Mouse (Mus musculus) hindbrain, embryonic 12.5 days (tissue): ENCODE results near the gene Itpripl2. TPM values are rescaled to one million over a fixed set of nuclear protein-coding genes. Genes with fewer than 3 reads are reported as not detected.
A peak's percentile ranks its signal among the peaks of the same experiment; 100 is the strongest.

Experiments
- ATAC-seq: fragments of 200-750 bp; cut with Nextera tagmentation; 2 replicates; pipeline ENCODE4 v1.8.0; 2017; ENCODE audit warnings: moderate TSS enrichment; ENCODE audit not compliant: low FRiP score
- H3K27ac ChIP-seq: fragments of 300-500 bp; sonication (generic); 2 replicates; pipeline ENCODE4 v1.5.1; 2016; ENCODE audit warnings: mild to moderate bottlenecking
- H3K27me3 ChIP-seq: fragments of 300-500 bp; sonication (generic); 2 replicates; pipeline ENCODE4 v1.6.1; 2016; ENCODE audit warnings: mild to moderate bottlenecking
- H3K36me3 ChIP-seq: fragments of 300-500 bp; sonication (generic); 2 replicates; pipeline ENCODE4 v1.6.1; 2016; ENCODE audit warnings: mild to moderate bottlenecking
- H3K4me1 ChIP-seq: fragments of 300-500 bp; sonication (generic); 2 replicates; pipeline ENCODE4 v1.6.1; 2016
- H3K4me2 ChIP-seq: fragments of 300-500 bp; sonication (generic); replicated peaks from 2 replicates; pipeline ENCODE4 v1.6.1; 2016; ENCODE audit warnings: mild to moderate bottlenecking
- H3K4me3 ChIP-seq: fragments of 300-500 bp; sonication (generic); 2 replicates; pipeline ENCODE4 v1.5.1; 2016; ENCODE audit warnings: mild to moderate bottlenecking
- H3K9ac ChIP-seq: fragments of 300-500 bp; sonication (generic); 2 replicates; pipeline ENCODE4 v1.6.1; 2016; ENCODE audit warnings: mild to moderate bottlenecking, moderate library complexity
- H3K9me3 ChIP-seq: fragments of 300-500 bp; sonication (generic); replicated peaks from 2 replicates; pipeline ENCODE4 v1.6.1; 2016; ENCODE audit warnings: mild to moderate bottlenecking
- WGBS: fragments of 180-500 bp; shearing (Covaris S2); methylation state at CpG from one replicate; pipeline ENCODE4 v1.1.7; 2016; 5-methylcytosine and 5-hydroxymethylcytosine counted together
- polyA plus RNA-seq: library from polyadenylated mRNA; unstranded; fragments of >200 nt; fragmentation: Nextera tagmentation; extraction: Ambion mirVana; gene quantifications from 2 replicates; pipeline ENCODE4 v1.2.1, GENCODE M21; 2016

Gene Itpripl2
- polyA plus RNA-seq, 1 experiment from 2014 or later = 3.4 TPM

- H3K9ac ChIP-seq = no peak overlapping the region
- no peaks in the 10 kb centered on the region for H3K9me3 ChIP-seq
- no peak for ATAC-seq
- H3K4me2 ChIP-seq = no peak overlapping the region
- peaks cover 8% of the 10 kb centered on the region for H3K4me1 ChIP-seq
- no peaks in the 10 kb centered on the region for H3K36me3 ChIP-seq
- WGBS = 36% methylated on average over 2 of the region's 2 CpGs
- H3K27ac ChIP-seq = no peak overlapping the region
- H3K27me3 ChIP-seq = no peaks in the 10 kb centered on the region; the same call in none of the 2 replicates
- H3K4me3 ChIP-seq = no peak overlapping the region
These were observed 38.8 kb downstream of the Itpripl2 start for GRCm38 (mm10) chr7:118452940-118453339.

DNA sequence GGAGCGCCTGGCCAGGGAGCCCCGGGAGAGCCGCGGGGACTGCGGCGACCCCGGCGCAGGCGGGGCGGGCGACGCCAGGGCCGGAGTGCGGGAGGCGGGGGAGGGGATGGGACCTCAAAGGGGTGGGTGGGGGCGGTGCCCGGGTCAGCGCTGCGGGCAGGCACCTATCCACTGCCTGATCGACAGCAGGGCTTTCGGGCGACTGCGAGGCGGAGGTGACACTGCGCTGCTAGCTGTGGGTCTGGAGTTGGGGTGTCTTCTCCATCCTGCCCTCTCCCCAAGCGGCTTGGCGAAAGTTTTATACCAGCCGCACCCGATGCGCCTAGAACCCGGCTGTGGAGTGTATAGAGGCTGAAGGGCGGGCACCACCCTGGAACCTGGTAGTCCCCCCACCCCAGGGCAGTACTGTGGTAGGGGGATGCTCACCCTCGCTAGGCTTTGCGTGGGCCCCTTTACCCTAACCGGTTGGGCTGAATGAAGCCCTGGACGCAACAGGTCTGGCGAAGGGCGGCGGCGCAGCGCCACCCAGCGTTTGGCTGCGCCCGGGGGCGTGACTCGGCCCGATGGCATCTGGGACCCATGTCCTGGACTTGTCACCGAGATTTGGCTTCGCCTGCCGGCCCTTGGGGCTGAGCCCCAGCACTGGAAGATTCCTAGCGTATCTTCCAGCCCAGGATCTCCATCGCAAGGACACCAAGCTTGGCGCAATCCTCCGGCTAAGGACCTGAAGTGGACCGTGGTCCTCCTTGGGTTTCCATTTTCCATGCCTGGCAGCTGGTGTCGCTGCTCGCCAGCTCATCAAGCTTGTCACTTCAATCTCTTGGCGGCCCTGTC is 43.4 kb downstream of the Itpripl2 start, which contains the start of gene Syt17:
Gene Syt17, minus strand, starts transcription at position 89 of the 834 bp plus-strand sequence.
- Histone ChIP-seq H3K27me3 (peaks cover 29% of the 10 kb centered on the region), H3K27ac (no peak within 1 kb of the TSS), H3K9ac (peak within 1 kb of the TSS; percentile 61), H3K4me3 (peak within 1 kb of the TSS; percentile 62), H3K4me1 (peaks cover 21% of the 10 kb centered on the region), H3K36me3 (no peaks in the 10 kb centered on the region), H3K4me2 (peak within 1 kb of the TSS; percentile 92), H3K9me3 (no peaks in the 10 kb centered on the region)
- ATAC-seq = peak; percentile 71
- under 1% methylated on average over 58 of the region's 58 CpGs for WGBS

DNA sequence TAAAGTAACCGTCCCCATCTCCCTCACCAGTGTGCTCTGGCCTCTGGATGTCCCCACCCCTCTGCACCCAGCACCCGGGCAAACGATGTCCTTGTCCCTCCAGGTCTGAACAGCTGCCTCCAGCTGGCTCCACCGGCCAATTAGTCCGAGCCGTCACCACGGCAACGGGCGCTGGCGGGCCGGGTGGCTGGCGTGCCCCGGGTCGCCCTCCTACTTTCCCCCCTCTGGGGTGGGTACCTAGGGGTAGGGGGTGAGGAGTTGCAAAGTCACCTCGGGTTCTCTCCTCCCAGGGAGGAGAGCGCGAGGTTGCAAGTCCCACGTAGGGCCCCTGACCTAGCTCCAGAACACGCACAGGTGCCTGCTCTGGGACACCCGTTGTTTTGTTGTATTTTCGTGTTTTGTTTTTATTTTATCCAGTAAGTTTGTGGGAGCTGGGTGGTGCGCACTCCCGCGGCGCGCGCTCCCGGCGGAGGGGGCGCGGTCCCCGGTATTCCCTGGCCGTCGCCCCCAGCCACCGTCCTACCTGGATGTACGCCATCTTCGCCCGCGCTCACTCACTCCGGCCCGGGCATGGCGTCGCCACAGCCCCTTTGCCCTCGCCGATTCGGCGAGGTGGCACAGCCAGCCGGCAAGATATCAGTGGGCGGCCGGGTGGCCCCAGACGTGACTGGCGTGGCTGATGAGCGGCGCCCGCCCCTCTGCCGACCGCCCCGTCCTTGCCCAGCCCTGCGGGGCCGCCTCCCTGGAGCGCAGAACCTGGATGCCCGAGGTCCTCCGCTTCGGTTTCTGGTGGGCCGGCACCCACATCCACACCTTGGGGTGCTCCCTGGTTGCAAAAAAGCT is 44.3 kb downstream of the Itpripl2 start:
- under 1% methylated on average over 63 of the region's 65 CpGs for WGBS
- Histone ChIP-seq H3K4me3 (peak overlapping the region; percentile 62), H3K4me2 (peak overlapping the region; percentile 92), H3K27ac (no peak overlapping the region), H3K4me1 (peaks cover 24% of the 10 kb centered on the region), H3K9me3 (no peaks in the 10 kb centered on the region), H3K9ac (peak overlapping the region; percentile 61), H3K36me3 (no peaks in the 10 kb centered on the region), H3K27me3 (peaks cover 29% of the 10 kb centered on the region)
- peak; percentile 81 for ATAC-seq

DNA sequence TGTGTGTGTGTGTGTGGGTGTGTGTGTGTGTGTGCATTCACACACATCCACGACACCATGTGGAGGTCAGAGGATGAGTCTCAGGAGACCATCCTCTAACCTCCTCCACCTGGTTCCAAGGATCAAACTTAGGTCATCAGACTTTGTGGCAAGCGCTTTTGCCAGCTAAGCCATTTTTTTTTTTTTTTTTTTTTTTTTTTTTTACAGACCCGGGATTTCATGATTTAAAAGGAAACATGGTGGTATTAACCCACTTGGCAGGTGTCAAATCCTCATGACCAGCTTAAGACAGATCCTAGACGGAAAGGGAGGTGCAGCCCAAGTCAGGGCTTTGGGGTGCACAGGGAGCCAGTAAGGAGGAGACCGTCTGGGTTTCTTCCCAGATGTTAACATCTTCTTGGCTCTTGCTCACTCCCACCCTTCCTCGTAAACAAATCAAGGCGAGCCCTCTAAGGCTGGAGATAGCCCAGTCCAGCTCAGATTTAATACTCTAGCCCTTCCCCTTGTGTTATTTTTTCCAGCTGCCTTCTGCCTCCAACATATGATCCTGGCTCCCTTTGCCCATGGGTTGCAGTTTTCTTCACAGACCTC is 47.8 kb downstream of the Itpripl2 start:
- H3K27me3 ChIP-seq = peaks cover 36% of the 10 kb centered on the region
- H3K9ac ChIP-seq = no peak overlapping the region
- H3K4me1 ChIP-seq = peaks cover 24% of the 10 kb centered on the region
- H3K9me3 ChIP-seq = no peaks in the 10 kb centered on the region
- no peak overlapping the region; the same call in 1 of the 2 replicates for H3K4me2 ChIP-seq
- WGBS = 61% methylated on average over 7 of the region's 7 CpGs
- ATAC-seq = no peak
- H3K27ac ChIP-seq = no peak overlapping the region
- no peaks in the 10 kb centered on the region for H3K36me3 ChIP-seq
- H3K4me3 ChIP-seq = no peak overlapping the region

GRCm38 (mm10) chr7:118443371-118443770 is 48.4 kb downstream of the Itpripl2 start:
- peaks cover 20% of the 10 kb centered on the region for H3K4me1 ChIP-seq
- WGBS = 7% methylated on average over 9 of the region's 9 CpGs
- no peak overlapping the region for H3K9ac ChIP-seq
- no peak for ATAC-seq
- no peaks in the 10 kb centered on the region for H3K36me3 ChIP-seq
- H3K9me3 ChIP-seq = no peaks in the 10 kb centered on the region
- H3K27ac ChIP-seq = no peak overlapping the region
- H3K4me2 ChIP-seq = no peak overlapping the region; the same call in 1 of the 2 replicates
- peaks cover 36% of the 10 kb centered on the region for H3K27me3 ChIP-seq
- no peak overlapping the region for H3K4me3 ChIP-seq

DNA sequence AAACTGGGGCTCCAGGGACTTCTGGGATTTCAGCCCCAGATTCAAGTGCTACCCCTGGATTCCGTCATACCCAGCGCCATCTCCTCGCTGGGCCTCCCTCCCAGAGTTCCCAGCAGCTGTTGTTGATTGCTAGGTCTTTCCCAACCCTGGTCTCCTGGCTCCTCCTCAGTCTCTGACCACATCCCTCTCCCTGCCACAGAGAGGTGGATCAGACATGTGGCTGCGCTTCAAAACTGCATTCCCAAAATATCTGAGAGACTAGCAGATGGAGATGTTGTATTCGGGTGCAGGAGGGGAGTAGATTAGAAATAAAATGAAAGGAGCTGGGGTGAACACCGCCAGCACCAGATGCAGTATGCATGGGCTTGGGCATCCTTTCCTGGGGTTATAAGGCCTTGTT is 50.2 kb downstream of the Itpripl2 start:
- ATAC-seq = no peak
- 86% methylated on average over 6 of the region's 6 CpGs for WGBS
- H3K4me1 ChIP-seq = peaks cover 7% of the 10 kb centered on the region; the same call in 1 of the 2 replicates

GRCm38 (mm10) chr7:118437101-118437802 is 54.5 kb downstream of the Itpripl2 start:
- H3K4me3 ChIP-seq = no peak overlapping the region
- H3K27me3 ChIP-seq = peaks cover 6% of the 10 kb centered on the region; the same call in 1 of the 2 replicates
- no peaks in the 10 kb centered on the region for H3K9me3 ChIP-seq
- H3K4me1 ChIP-seq = no peaks in the 10 kb centered on the region
- no peak for ATAC-seq
- H3K9ac ChIP-seq = no peak overlapping the region
- WGBS = 58% methylated on average over 7 of the region's 7 CpGs
- H3K36me3 ChIP-seq = no peaks in the 10 kb centered on the region
- no peak overlapping the region for H3K27ac ChIP-seq
- H3K4me2 ChIP-seq = no peak overlapping the region

More for the DNA sequence above, 50.2 kb downstream of the Itpripl2 start:
- Histone ChIP-seq H3K27ac (no peak overlapping the region), H3K36me3 (no peaks in the 10 kb centered on the region), H3K4me2 (no peak overlapping the region), H3K27me3 (peaks cover 25% of the 10 kb centered on the region), H3K4me3 (no peak overlapping the region), H3K9ac (no peak overlapping the region), H3K9me3 (no peaks in the 10 kb centered on the region)

Other genes with a start within 250 kb of the Itpripl2 start
- 26.8 and 27.6 TPM in 2 replicates for gene Smg1, start 248.3 kb downstream of the Itpripl2 start, polyA plus RNA-seq
- 6.1 and 6.4 TPM in 2 replicates for gene Syt17, start 43.8 kb downstream of the Itpripl2 start, polyA plus RNA-seq
- gene Coq7, start 41.4 kb upstream of the Itpripl2 start, polyA plus RNA-seq = 83.3 and 90.4 TPM in 2 replicates
- 8.4 and 8.5 TPM in 2 replicates for gene Tmc7, start 92.8 kb upstream of the Itpripl2 start, polyA plus RNA-seq
- 0.10 and 0.55 TPM in 2 replicates for gene Tmc5, start 105.3 kb upstream of the Itpripl2 start, polyA plus RNA-seq
- gene Gde1, start 213.8 kb upstream of the Itpripl2 start, polyA plus RNA-seq = 112 and 115 TPM in 2 replicates
- gene Ccp110, start 220.6 kb upstream of the Itpripl2 start, polyA plus RNA-seq = 34.2 and 38.6 TPM in 2 replicates
- gene Vps35l, start 248.3 kb upstream of the Itpripl2 start, polyA plus RNA-seq = 98.2 and 101 TPM in 2 replicates